Mouse (Mus musculus) heart, adult 2 months (tissue): ENCODE data around the gene Setd1b. TPM values are rescaled to one million over a fixed set of nuclear protein-coding genes. Genes with fewer than 3 reads are reported as not detected.

Experiments used
- DNase-seq, 2 experiments: peaks; one replicate each; pipeline ENCODE4 v3.0.0; 2021
- H3K27ac ChIP-seq: fragments of 200-600 bp; 2 replicates; pipeline ENCODE4 v1.8.1; 2022
- H3K27me3 ChIP-seq: fragments of 200-500 bp; 2 replicates; pipeline ENCODE4 v1.6.1; 2012; ENCODE audit warnings: mild to moderate bottlenecking, low read length, inconsistent platforms, mixed read lengths; ENCODE audit not compliant: control insufficient read depth, insufficient read depth
- H3K36me3 ChIP-seq: fragments of 200-500 bp; 2 replicates; pipeline ENCODE4 v1.6.1; 2012; ENCODE audit warnings: low read length, inconsistent platforms; ENCODE audit not compliant: control insufficient read depth, insufficient read depth
- H3K4me1 ChIP-seq: fragments of 200-500 bp; 2 replicates; pipeline ENCODE4 v1.6.1; 2011; ENCODE audit warnings: low read length; ENCODE audit not compliant: control insufficient read depth, insufficient read depth
- H3K4me3 ChIP-seq: fragments of 200-600 bp; 2 replicates; pipeline ENCODE4 v1.8.1; 2022
- H3K79me2 ChIP-seq: fragments of 200-500 bp; replicated peaks from 2 replicates; pipeline ENCODE4 v1.6.1; 2012; ENCODE audit warnings: mild to moderate bottlenecking, inconsistent platforms, low read length, moderate library complexity, mixed read lengths; ENCODE audit not compliant: control insufficient read depth, insufficient read depth
- H3K9ac ChIP-seq: fragments of 200-500 bp; 2 replicates; pipeline ENCODE4 v1.6.1; 2012; ENCODE audit warnings: low read depth, mild to moderate bottlenecking, control low read depth, inconsistent platforms, low read length, mixed read lengths
- CTCF ChIP-seq: fragments of 200-600 bp; IDR thresholded peaks from 2 replicates; pipeline ENCODE4 v1.8.1; 2022; ENCODE audit warnings: antibody characterized with exemption, mild to moderate bottlenecking, moderate library complexity
- EP300 ChIP-seq: fragments of 200-500 bp; IDR thresholded peaks from 2 replicates; pipeline ENCODE4 v1.6.1; 2011; ENCODE audit warnings: low read depth, low read length, control low read depth; ENCODE audit not compliant: insufficient read depth
- POLR2A ChIP-seq: fragments of 200-500 bp; IDR thresholded peaks from 2 replicates; pipeline ENCODE4 v1.6.1; 2011; ENCODE audit warnings: mild to moderate bottlenecking, low read depth, low read length, control low read depth; ENCODE audit not compliant: insufficient read depth
- WGBS: fragments of 180-500 bp; shearing (Covaris S2); methylation state at CpG from one replicate; pipeline ENCODE4 v1.1.7; 2018; 5-methylcytosine and 5-hydroxymethylcytosine counted together
- intact Hi-C: fragments of 180-260 bp; cut with DNase I; formaldehyde crosslinking; loops from one replicate; pipeline ENCODE4 v1.15.1; 2025
- polyA plus RNA-seq: library from polyadenylated mRNA; depleted of rRNA; stranded (reverse); fragments of >200 nt; gene quantifications from 2 replicates; pipeline ENCODE4 v1.2.3, GENCODE M21; 2012
- total RNA-seq, 2 experiments: library from RNA; stranded (reverse); gene quantifications; 2 replicates each; pipeline ENCODE4 v1.2.3; 2021

The Setd1b gene
- total and polyA plus RNA-seq, 3 experiments: 7.4 to 19.4 (median 12.9) TPM

DNA sequence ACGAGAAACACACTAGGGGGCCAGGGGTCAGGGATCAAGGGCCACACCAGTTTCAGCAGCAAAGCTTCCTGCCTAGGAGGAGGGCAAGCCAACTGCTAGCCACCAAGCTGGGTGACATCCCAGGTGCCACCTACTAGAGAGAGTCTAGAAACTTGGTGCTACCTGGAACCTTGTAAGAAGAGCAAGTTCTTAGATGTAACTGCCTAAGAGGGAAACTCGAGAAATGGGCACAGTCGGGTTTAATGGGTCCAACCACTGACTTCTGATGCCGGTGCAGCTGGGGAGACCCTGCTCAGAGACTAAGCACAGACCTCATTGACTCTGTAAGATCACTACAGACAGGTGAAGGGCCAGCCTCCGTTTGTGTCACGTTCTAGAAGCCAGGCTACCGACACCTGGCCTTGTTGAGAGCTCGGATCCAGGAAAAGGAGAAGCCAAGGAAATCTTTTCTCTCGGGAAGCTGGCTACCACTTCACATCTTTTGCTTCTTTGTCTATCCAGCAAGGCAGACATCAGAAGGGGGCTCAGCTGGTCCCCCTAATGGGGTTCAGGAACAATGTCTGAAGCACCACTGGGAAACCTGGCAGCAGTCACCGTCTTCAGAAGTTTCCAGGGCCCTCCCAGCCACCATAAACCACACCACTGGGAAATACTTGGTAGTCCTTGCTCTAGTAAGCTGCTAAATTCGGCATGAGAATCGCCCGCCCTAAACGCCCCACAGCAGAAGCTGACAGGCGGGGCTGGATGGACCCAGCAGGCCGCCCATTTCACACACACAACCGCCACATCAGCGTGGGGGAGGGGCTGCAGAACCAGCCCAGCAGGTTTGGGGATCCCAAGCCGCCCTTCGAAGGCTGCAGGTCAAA lies 4.7 kb upstream of the Setd1b start:
- H3K9ac ChIP-seq: peak overlapping the region; percentile 76
- DNase-seq: peak; percentile 90 to 92
- TF ChIP-seq EP300: peak; percentile 45; the same call in 1 of the 2 replicates
- no peak for TF ChIP-seq CTCF
- peak; percentile 54 for TF ChIP-seq POLR2A
- H3K27me3 ChIP-seq: no peaks in the 10 kb centered on the region
- H3K27ac ChIP-seq: peak overlapping the region; percentile 100
- WGBS: 2% methylated on average over 20 of the region's 20 CpGs
- H3K79me2 ChIP-seq: no peaks in the 10 kb centered on the region
- H3K36me3 ChIP-seq: peaks cover 15% of the 10 kb centered on the region
- peaks cover 20% of the 10 kb centered on the region for H3K4me1 ChIP-seq
- H3K4me3 ChIP-seq: peak overlapping the region; percentile 61
- intact Hi-C loops: no loop called here

DNA sequence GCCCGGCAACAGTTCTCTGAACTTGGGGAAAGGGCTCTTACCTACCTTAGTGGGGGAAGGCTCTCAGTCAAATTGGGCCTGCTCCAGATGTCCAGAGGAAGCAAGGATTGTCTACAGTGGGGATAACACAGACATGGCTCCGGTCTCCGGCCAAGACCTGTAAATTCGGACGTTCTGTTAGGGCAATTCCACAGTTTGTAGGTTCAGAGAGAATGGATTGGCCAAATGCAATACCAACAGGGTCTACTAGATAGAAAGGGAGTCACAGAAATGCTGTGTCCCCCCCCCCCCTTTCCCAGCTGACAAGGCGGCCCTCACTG lies 4.1 kb upstream of the Setd1b start:
- H3K4me1 ChIP-seq: peaks cover 18% of the 10 kb centered on the region
- no peaks in the 10 kb centered on the region for H3K79me2 ChIP-seq
- intact Hi-C loops: no loop called here
- H3K9ac ChIP-seq: peak overlapping the region; percentile 76
- WGBS: 0% methylated on average over 6 of the region's 6 CpGs
- peak overlapping the region; percentile 100 for H3K27ac ChIP-seq
- TF ChIP-seq POLR2A: 0 out of 2 replicates have a peak, but pooled peaks have one; percentile 11
- no peak for TF ChIP-seq CTCF
- no peaks in the 10 kb centered on the region for H3K27me3 ChIP-seq
- no peak for DNase-seq
- peaks cover 15% of the 10 kb centered on the region for H3K36me3 ChIP-seq
- peak overlapping the region; percentile 61 for H3K4me3 ChIP-seq

DNA sequence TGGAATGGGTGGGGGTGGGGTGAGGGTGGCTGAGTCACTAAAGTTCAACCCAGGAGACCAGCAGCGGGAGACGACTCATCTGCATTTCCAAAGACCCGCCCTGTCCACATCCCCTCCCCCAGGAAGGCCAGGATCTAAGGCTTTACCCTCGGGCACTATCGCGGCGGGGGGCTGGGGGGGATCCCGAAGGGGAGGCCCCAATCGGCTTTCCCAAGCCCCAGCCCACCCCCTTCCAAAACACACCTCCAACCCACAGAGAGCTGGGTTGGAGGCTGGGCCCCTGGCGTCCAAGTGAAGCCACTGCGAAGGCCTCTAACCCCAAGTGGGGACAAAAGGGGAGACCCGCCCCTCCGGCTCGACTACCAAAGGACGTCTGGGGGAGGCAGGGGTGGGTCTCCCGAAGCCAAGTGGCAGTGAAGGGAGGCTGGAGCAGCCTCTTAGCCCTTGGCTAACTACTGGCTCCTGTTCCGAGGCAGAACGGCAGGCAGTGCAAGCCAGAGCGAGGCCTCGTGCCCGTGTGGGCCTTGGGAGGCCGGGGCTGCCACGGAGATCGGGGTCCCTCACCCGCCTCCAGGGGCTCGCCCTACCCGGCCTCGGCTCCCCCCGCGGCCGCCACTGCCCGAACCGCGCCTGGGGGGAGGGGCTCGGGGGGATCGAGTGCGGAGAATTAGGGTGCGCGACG lies 3.6 kb upstream of the Setd1b start:
- peak overlapping the region; percentile 100 for H3K9ac ChIP-seq
- TF ChIP-seq CTCF: peak; percentile 43
- TF ChIP-seq EP300: peak; percentile 17; the same call in 1 of the 2 replicates
- peak; percentile 74 for TF ChIP-seq POLR2A
- H3K27ac ChIP-seq: peak overlapping the region; percentile 100
- peaks cover 12% of the 10 kb centered on the region for H3K36me3 ChIP-seq
- WGBS: under 1% methylated on average over 39 of the region's 40 CpGs
- H3K27me3 ChIP-seq: no peaks in the 10 kb centered on the region
- H3K79me2 ChIP-seq: peaks cover 4% of the 10 kb centered on the region; the same call in 1 of the 2 replicates
- DNase-seq: peak; percentile 84 to 87
- H3K4me1 ChIP-seq: peaks cover 17% of the 10 kb centered on the region
- H3K4me3 ChIP-seq: peak overlapping the region; percentile 61
- intact Hi-C loops: no loop called here

DNA sequence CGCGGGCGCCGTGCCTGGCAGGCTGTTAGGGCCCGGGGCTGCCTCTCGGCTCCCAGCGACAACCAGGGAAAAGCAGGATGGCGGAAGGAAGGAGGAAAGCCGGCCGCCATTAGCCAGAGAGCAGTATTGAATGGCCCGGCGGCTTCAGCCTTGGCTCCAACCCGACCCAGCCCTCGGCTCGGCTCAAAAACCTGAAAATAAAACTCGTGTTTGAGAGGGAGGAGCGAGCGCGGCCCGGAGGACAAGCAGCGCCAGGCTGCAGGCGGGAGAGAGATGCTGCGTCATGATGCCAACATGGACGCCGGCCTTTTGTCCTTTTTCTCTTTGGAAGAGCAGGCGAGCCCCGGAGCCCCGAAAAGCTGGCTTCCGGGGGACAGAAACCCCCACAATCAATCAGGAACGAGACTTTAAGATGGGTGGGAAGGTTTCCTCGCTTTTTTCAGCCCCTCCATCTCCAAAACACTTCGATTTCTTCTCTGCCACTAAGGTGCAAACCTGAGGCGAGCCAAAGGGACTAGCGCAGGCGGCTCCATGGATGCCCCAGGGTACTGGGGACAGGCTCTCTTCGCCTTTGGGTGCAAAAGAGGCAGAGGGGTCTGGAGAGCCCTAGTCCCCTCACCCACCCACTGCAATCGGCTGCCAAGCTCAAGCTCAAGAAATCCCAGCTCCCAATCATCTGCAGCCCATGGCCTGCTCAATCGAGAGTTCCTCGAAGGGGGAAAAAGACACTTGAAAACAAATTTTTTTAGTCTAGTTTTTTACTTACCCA lies 2.9 kb upstream of the Setd1b start:
- Histone ChIP-seq H3K9ac (peak overlapping the region; percentile 100), H3K4me1 (peaks cover 14% of the 10 kb centered on the region)
- intact Hi-C loops: no loop called here

DNA sequence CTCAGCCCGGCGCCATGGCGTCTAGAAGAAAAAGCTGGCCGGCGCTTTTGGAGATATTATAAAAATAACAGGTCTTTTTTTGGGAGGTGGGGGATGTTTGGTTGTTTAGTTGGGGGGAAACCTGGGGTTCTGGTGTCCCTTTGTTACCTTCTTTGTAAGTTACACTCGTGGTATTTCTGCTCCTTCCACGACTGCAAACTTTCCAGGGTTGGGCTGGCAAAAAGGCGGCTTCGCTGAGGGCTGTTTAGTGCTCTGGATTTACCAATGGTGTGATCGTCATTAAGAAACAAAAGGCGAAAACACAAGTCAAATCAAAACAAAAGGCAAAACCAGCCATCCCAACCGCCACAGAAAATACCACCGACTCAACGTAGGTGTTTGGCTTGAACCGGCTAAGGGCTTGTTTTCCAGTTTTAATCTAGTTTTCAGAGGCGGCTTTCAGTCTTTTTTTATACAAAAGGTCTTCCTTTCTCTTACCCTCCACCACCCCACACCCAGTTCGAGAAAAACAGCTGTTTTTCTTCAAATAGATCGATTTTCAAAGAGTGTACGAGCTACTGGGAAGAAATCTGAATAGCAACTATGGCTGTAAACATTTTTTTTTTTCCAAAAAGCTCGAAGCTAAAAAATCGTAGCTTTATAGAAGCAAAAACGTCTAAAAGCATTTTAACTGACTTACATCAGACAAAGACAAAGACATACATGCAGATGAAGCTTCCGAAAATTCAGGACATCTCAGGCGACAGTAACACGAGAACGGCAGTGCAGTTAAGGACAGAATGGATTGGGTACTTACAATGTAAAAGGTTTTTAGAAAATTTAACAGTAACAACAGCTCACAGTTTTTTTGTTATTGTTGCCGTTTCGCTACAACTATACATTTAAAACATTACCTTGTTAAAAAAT lies 2.0 kb upstream of the Setd1b start:
- TF ChIP-seq EP300 (no peak), POLR2A (no peak), CTCF (no peak)
- under 1% methylated on average over 28 of the region's 28 CpGs for WGBS
- peak; percentile 37 to 57 for DNase-seq
- Histone ChIP-seq H3K27me3 (no peaks in the 10 kb centered on the region), H3K36me3 (peaks cover 10% of the 10 kb centered on the region), H3K9ac (peak overlapping the region; percentile 100), H3K79me2 (peaks cover 6% of the 10 kb centered on the region; the same call in 1 of the 2 replicates), H3K27ac (peak overlapping the region; percentile 100), H3K4me1 (peaks cover 16% of the 10 kb centered on the region), H3K4me3 (peak overlapping the region; percentile 61)
- intact Hi-C loops: no loop called here

More for the DNA sequence above, 2.9 kb upstream of the Setd1b start:
- under 1% methylated on average over 39 of the region's 39 CpGs for WGBS
- Histone ChIP-seq H3K79me2 (peaks cover 5% of the 10 kb centered on the region; the same call in 1 of the 2 replicates), H3K4me3 (peak overlapping the region; percentile 61), H3K27ac (peak overlapping the region; percentile 100), H3K27me3 (no peaks in the 10 kb centered on the region), H3K36me3 (peaks cover 6% of the 10 kb centered on the region)
- peak; percentile 88 to 91 for DNase-seq
- TF ChIP-seq CTCF: no peak
- peak; percentile 88 for TF ChIP-seq POLR2A
- 0 out of 2 replicates have a peak, but pooled peaks have one; percentile 61 for TF ChIP-seq EP300
